Mouse (Mus musculus): ENCODE data around the gene Mb. TPM values are rescaled to one million over a fixed set of nuclear protein-coding genes. Genes with fewer than 3 reads are reported as not detected.

The Mb gene
- total RNA-seq, 2 experiments from 2014 or later, result 6,207 to 7,219 TPM

- no peak for DNase-seq
Measured at GRCm38 (mm10) chr15:77027117-77027516, 23.4 kb downstream of the Mb start.

GRCm38 (mm10) chr15:77025884-77026583 is 24.4 kb downstream of the Mb start:
- DNase-seq, result no peak

GRCm38 (mm10) chr15:77022401-77022957 is 28.0 kb downstream of the Mb start:
- peak; percentile 78 for DNase-seq

- no peak for DNase-seq
Measured at GRCm38 (mm10) chr15:77021851-77022250, 28.6 kb downstream of the Mb start.

GRCm38 (mm10) chr15:77021056-77021455 is 29.4 kb downstream of the Mb start:
- peak; percentile 86 for DNase-seq

GRCm38 (mm10) chr15:77020136-77020535 is 30.3 kb downstream of the Mb start:
- DNase-seq, result no peak

- DNase-seq, result peak; percentile 80
Measured at GRCm38 (mm10) chr15:77019533-77019932, 30.9 kb downstream of the Mb start.

- DNase-seq, result peak; percentile 70
Measured at GRCm38 (mm10) chr15:77018740-77019340, 31.6 kb downstream of the Mb start.

- no peak for DNase-seq
Measured at GRCm38 (mm10) chr15:77017897-77018296, 32.6 kb downstream of the Mb start.

- no peak for DNase-seq
Measured at GRCm38 (mm10) chr15:77016509-77016908, 34.0 kb downstream of the Mb start.

- peak; percentile 77 for DNase-seq
Measured at GRCm38 (mm10) chr15:77014985-77015384, 35.5 kb downstream of the Mb start.

- peak; percentile 31 for DNase-seq
Measured at GRCm38 (mm10) chr15:77014431-77014830, 36.0 kb downstream of the Mb start.

GRCm38 (mm10) chr15:77013753-77014241 is 36.7 kb downstream of the Mb start:
- DNase-seq, result peak; percentile 88

- DNase-seq, result no peak
Measured at GRCm38 (mm10) chr15:77008851-77009250, 41.6 kb downstream of the Mb start.

GRCm38 (mm10) chr15:77003868-77004215 is 46.6 kb downstream of the Mb start:
- DNase-seq, result peak; percentile 73

- peak; percentile 53 for DNase-seq
Measured at GRCm38 (mm10) chr15:77003173-77003867, 47.1 kb downstream of the Mb start.

GRCm38 (mm10) chr15:76998878-76999588 is 51.4 kb downstream of the Mb start:
- DNase-seq, result peak; percentile 79

GRCm38 (mm10) chr15:76998048-76998447 is 52.4 kb downstream of the Mb start:
- no peak for DNase-seq

GRCm38 (mm10) chr15:76994413-76994812 is 56.1 kb downstream of the Mb start:
- no peak for DNase-seq

GRCm38 (mm10) chr15:76987542-76988094 is 62.9 kb downstream of the Mb start:
- peak; percentile 24 for DNase-seq

GRCm38 (mm10) chr15:76987137-76987536 is 63.3 kb downstream of the Mb start:
- DNase-seq, result no peak

GRCm38 (mm10) chr15:76982745-76983144 is 67.7 kb downstream of the Mb start:
- DNase-seq, result no peak
